Mouse (Mus musculus): ENCODE data around the gene Nfat5. TPM values are rescaled to one million over a fixed set of nuclear protein-coding genes. Genes with fewer than 3 reads are reported as not detected.

Gene Nfat5
- polyA plus RNA-seq, 1 experiment = 65.0 TPM

DNA sequence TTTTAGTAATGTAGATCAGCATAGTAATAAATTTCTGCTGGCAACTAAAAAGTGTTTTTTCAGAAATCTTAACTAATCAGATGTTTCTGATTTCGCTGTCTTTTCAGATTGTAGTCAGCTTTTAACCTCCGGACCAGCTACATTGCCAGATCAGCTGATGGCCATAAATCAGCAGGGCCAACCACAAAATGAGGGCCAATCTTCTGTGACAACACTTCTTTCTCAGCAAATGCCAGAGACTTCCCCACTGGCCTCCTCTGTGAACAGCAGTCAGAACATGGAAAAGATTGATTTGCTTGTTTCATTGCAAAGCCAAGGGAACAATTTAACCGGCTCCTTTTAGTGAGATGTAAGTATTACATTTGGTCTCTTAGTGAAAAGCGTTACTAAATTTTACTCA, 77.0 kb downstream of the Nfat5 start:
- no peaks in the 10 kb centered on the region for H3K4me1 ChIP-seq (ENCODE audit: control insufficient read depth, insufficient read depth, low read length)
- no peak overlapping the region for H3K9ac ChIP-seq (ENCODE audit: low read depth, poor library complexity, severe bottlenecking)
- H3K27ac ChIP-seq (ENCODE audit: insufficient read depth, low read length) = no peak overlapping the region
- no peak overlapping the region for H3K4me3 ChIP-seq (ENCODE audit: low read depth, low read length)
- no peaks in the 10 kb centered on the region for H3K27me3 ChIP-seq (ENCODE audit: control insufficient read depth, insufficient read depth, low read length, poor library complexity, severe bottlenecking)
- H3K36me3 ChIP-seq (ENCODE audit: control insufficient read depth, insufficient read depth, low read length, poor library complexity, severe bottlenecking) = peaks cover 56% of the 10 kb centered on the region
- TF ChIP-seq CTCF (IDR thresholded peaks at IDR 0.05; ENCODE audit: low read depth, low read length) = no peak
- TF ChIP-seq EP300 (IDR thresholded peaks at IDR 0.05; ENCODE audit: insufficient read depth, low read depth, low read length) = no peak
- no peak for TF ChIP-seq POLR2A (IDR thresholded peaks at IDR 0.05; ENCODE audit: insufficient read depth, low read length)
- H3K9me3 ChIP-seq (replicated peaks; ENCODE audit: control insufficient read depth, insufficient read depth, low read length, poor library complexity, severe bottlenecking) = no peaks in the 10 kb centered on the region

GRCm38 (mm10) chr8:107377346-107377745, 84.1 kb downstream of the Nfat5 start:
- Histone ChIP-seq H3K4me1 (ENCODE audit: control insufficient read depth, insufficient read depth, low read length) (no peaks in the 10 kb centered on the region), H3K27me3 (ENCODE audit: control insufficient read depth, insufficient read depth, low read length, poor library complexity, severe bottlenecking) (no peaks in the 10 kb centered on the region; the same call in 1 of the 2 replicates), H3K36me3 (ENCODE audit: control insufficient read depth, insufficient read depth, low read length, poor library complexity, severe bottlenecking) (peaks cover 14% of the 10 kb centered on the region), H3K4me3 (ENCODE audit: low read depth, low read length) (no peak overlapping the region), H3K9ac (ENCODE audit: low read depth, poor library complexity, severe bottlenecking) (no peak overlapping the region), H3K27ac (ENCODE audit: insufficient read depth, low read length) (no peak overlapping the region), H3K9me3 (replicated peaks; ENCODE audit: control insufficient read depth, insufficient read depth, low read length, poor library complexity, severe bottlenecking) (no peaks in the 10 kb centered on the region)
- TF ChIP-seq POLR2A (IDR thresholded peaks at IDR 0.05; ENCODE audit: insufficient read depth, low read length) (no peak), EP300 (IDR thresholded peaks at IDR 0.05; ENCODE audit: insufficient read depth, low read depth, low read length) (no peak), CTCF (IDR thresholded peaks at IDR 0.05; ENCODE audit: low read depth, low read length) (no peak)

DNA sequence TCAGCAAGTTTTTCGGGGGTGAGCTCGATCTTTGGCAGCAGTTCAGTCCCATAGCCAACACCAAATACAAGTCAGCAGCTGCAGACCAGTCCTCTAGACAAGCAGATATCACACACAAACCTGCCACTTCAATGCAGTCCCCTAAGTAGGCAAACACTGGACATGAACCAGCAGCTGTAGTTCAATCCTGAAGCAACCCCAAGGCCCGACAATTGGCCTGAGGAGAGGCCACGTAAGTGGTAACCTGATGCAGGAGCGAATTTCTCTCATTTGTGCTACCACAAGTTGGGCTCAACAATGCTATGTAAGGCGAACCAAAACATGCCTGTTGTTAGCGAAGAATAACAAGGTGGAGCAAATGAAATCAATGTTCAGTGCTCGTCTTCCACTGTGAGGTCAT, 87.5 kb downstream of the Nfat5 start:
- no peak overlapping the region for H3K27ac ChIP-seq (ENCODE audit: insufficient read depth, low read length)
- TF ChIP-seq CTCF (IDR thresholded peaks at IDR 0.05; ENCODE audit: low read depth, low read length) (no peak), POLR2A (IDR thresholded peaks at IDR 0.05; ENCODE audit: insufficient read depth, low read length) (no peak), EP300 (IDR thresholded peaks at IDR 0.05; ENCODE audit: insufficient read depth, low read depth, low read length) (no peak)
- no peaks in the 10 kb centered on the region; the same call in 1 of the 2 replicates for H3K27me3 ChIP-seq (ENCODE audit: control insufficient read depth, insufficient read depth, low read length, poor library complexity, severe bottlenecking)
- no peak overlapping the region for H3K9ac ChIP-seq (ENCODE audit: low read depth, poor library complexity, severe bottlenecking)
- no peaks in the 10 kb centered on the region for H3K9me3 ChIP-seq (replicated peaks; ENCODE audit: control insufficient read depth, insufficient read depth, low read length, poor library complexity, severe bottlenecking)
- peaks cover 9% of the 10 kb centered on the region for H3K36me3 ChIP-seq (ENCODE audit: control insufficient read depth, insufficient read depth, low read length, poor library complexity, severe bottlenecking)
- no peaks in the 10 kb centered on the region for H3K4me1 ChIP-seq (ENCODE audit: control insufficient read depth, insufficient read depth, low read length)
- no peak overlapping the region for H3K4me3 ChIP-seq (ENCODE audit: low read depth, low read length)

DNA sequence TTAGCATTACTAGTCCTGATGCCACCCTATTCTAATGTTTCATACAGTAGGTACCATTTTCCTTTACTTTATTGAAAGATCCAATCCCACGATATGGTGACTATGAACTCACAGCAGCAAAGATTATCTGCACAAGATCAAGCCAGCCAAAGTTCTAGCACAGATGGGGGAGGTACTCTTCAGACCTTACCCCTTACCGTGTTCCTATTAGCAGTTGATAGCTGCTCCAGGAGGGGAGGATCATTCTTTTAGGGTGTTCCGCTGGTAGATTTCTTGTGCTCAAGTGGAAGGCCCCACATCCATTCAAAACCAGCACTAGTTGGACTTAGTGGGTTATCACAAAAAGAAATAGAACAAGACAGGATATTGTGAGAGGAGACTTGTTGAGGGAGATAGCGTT, 88.4 kb downstream of the Nfat5 start:
- H3K36me3 ChIP-seq (ENCODE audit: control insufficient read depth, insufficient read depth, low read length, poor library complexity, severe bottlenecking) = peaks cover 8% of the 10 kb centered on the region
- H3K27me3 ChIP-seq (ENCODE audit: control insufficient read depth, insufficient read depth, low read length, poor library complexity, severe bottlenecking) = no peaks in the 10 kb centered on the region; the same call in 1 of the 2 replicates
- H3K4me3 ChIP-seq (ENCODE audit: low read depth, low read length) = no peak overlapping the region
- H3K9ac ChIP-seq (ENCODE audit: low read depth, poor library complexity, severe bottlenecking) = no peak overlapping the region
- no peaks in the 10 kb centered on the region for H3K4me1 ChIP-seq (ENCODE audit: control insufficient read depth, insufficient read depth, low read length)
- no peak for TF ChIP-seq CTCF (IDR thresholded peaks at IDR 0.05; ENCODE audit: low read depth, low read length)
- H3K27ac ChIP-seq (ENCODE audit: insufficient read depth, low read length) = no peak overlapping the region
- H3K9me3 ChIP-seq (replicated peaks; ENCODE audit: control insufficient read depth, insufficient read depth, low read length, poor library complexity, severe bottlenecking) = no peaks in the 10 kb centered on the region

- Histone ChIP-seq H3K4me3 (ENCODE audit: low read depth, low read length) (no peak overlapping the region), H3K9ac (ENCODE audit: low read depth, poor library complexity, severe bottlenecking) (no peak overlapping the region), H3K9me3 (replicated peaks; ENCODE audit: control insufficient read depth, insufficient read depth, low read length, poor library complexity, severe bottlenecking) (no peaks in the 10 kb centered on the region), H3K36me3 (ENCODE audit: control insufficient read depth, insufficient read depth, low read length, poor library complexity, severe bottlenecking) (peaks cover 7% of the 10 kb centered on the region), H3K27me3 (ENCODE audit: control insufficient read depth, insufficient read depth, low read length, poor library complexity, severe bottlenecking) (no peaks in the 10 kb centered on the region), H3K4me1 (ENCODE audit: control insufficient read depth, insufficient read depth, low read length) (no peaks in the 10 kb centered on the region), H3K27ac (ENCODE audit: insufficient read depth, low read length) (no peak overlapping the region)
- no peak for TF ChIP-seq CTCF (IDR thresholded peaks at IDR 0.05; ENCODE audit: low read depth, low read length)
- TF ChIP-seq POLR2A (IDR thresholded peaks at IDR 0.05; ENCODE audit: insufficient read depth, low read length) = no peak
- no peak for TF ChIP-seq EP300 (IDR thresholded peaks at IDR 0.05; ENCODE audit: insufficient read depth, low read depth, low read length)
These were observed 89.6 kb downstream of the Nfat5 start for GRCm38 (mm10) chr8:107382898-107383297.

DNA sequence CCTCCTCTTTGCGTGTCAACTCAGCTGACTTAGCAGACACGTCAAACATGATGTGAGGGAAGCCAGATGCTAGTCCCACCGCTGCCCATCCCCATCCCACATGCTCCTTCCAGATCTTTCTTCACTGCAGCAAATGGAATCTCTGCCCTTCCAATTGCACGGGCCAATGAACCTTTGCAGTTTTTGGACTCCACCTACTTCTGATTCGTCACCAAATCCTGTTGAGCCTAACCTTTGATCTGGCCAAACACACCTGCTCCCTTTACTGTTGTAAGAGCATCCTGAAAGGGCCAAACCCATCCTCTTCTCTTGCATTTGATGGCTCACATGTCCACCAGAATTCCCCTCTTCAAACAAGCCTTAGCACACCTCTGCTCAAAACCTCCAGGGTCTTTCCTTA, 91.4 kb downstream of the Nfat5 start:
- no peak overlapping the region for H3K27ac ChIP-seq (ENCODE audit: insufficient read depth, low read length)
- H3K27me3 ChIP-seq (ENCODE audit: control insufficient read depth, insufficient read depth, low read length, poor library complexity, severe bottlenecking) = no peaks in the 10 kb centered on the region
- H3K36me3 ChIP-seq (ENCODE audit: control insufficient read depth, insufficient read depth, low read length, poor library complexity, severe bottlenecking) = no peaks in the 10 kb centered on the region
- H3K4me3 ChIP-seq (ENCODE audit: low read depth, low read length) = no peak overlapping the region
- H3K4me1 ChIP-seq (ENCODE audit: control insufficient read depth, insufficient read depth, low read length) = no peaks in the 10 kb centered on the region
- TF ChIP-seq CTCF (IDR thresholded peaks at IDR 0.05; ENCODE audit: low read depth, low read length) (no peak), EP300 (IDR thresholded peaks at IDR 0.05; ENCODE audit: insufficient read depth, low read depth, low read length) (no peak), POLR2A (IDR thresholded peaks at IDR 0.05; ENCODE audit: insufficient read depth, low read length) (no peak)
- no peak overlapping the region for H3K9ac ChIP-seq (ENCODE audit: low read depth, poor library complexity, severe bottlenecking)
- no peaks in the 10 kb centered on the region for H3K9me3 ChIP-seq (replicated peaks; ENCODE audit: control insufficient read depth, insufficient read depth, low read length, poor library complexity, severe bottlenecking)

Data from ES-Bruce4 (cell line).